Mouse (Mus musculus): Measurements from ENCODE around the gene Fam118a. TPM values are rescaled to one million over a fixed set of nuclear protein-coding genes. Genes with fewer than 3 reads are reported as not detected.
A peak's percentile ranks its signal among the peaks of the same experiment; 100 is the strongest.
"Not testable (repeated sequence)": the region's sequence is repeated elsewhere in the genome, so short reads cannot be mapped to it uniquely, and the experiment has no call there.

Gene Fam118a
- total RNA-seq (2022): 10 to 100 TPM; 26.9 to 33.0 (median 29.7) TPM

GRCm38 (mm10) chr15:85028648-85029047, at the start of gene Fam118a:
Gene Fam118a (plus strand): TSS chr15:85028948.
- DNase-seq (ENCODE audit: low spot score in 2 of 2): not testable (repeated sequence)

GRCm38 (mm10) chr15:84981609-84982313, 47.0 kb upstream of the Fam118a start:
- no peak for DNase-seq (ENCODE audit: low spot score in 2 of 2)

- no peak for DNase-seq (ENCODE audit: low spot score in 2 of 2)
These were observed 45.9 kb upstream of the Fam118a start for GRCm38 (mm10) chr15:84982888-84983287.

- DNase-seq (ENCODE audit: low spot score in 2 of 2): no peak
These were observed 45.0 kb upstream of the Fam118a start for GRCm38 (mm10) chr15:84983721-84984120.

- no peak for DNase-seq (ENCODE audit: low spot score in 2 of 2)
These were observed 43.1 kb upstream of the Fam118a start for GRCm38 (mm10) chr15:84985516-84986160.

- no peak for DNase-seq (ENCODE audit: low spot score in 2 of 2)
These were observed 42.4 kb upstream of the Fam118a start for GRCm38 (mm10) chr15:84986171-84987019.

GRCm38 (mm10) chr15:84987020-84987815, 41.5 kb upstream of the Fam118a start:
- DNase-seq (ENCODE audit: low spot score in 2 of 2): no peak

GRCm38 (mm10) chr15:84987874-84988825, 40.6 kb upstream of the Fam118a start, which contains the start of gene 5031439G07Rik:
Gene 5031439G07Rik (minus strand): TSS chr15:84988551.
- peak; percentile 82 to 88 for DNase-seq (ENCODE audit: low spot score in 2 of 2)

GRCm38 (mm10) chr15:84989098-84989497, 39.6 kb upstream of the Fam118a start:
- DNase-seq (ENCODE audit: low spot score in 2 of 2): no peak

- DNase-seq (ENCODE audit: low spot score in 2 of 2): no peak
These were observed 39.0 kb upstream of the Fam118a start for GRCm38 (mm10) chr15:84989771-84990170.

GRCm38 (mm10) chr15:84994498-84994897, 34.2 kb upstream of the Fam118a start:
- no peak for DNase-seq (ENCODE audit: low spot score in 2 of 2)

- DNase-seq (ENCODE audit: low spot score in 2 of 2): no peak
These were observed 33.7 kb upstream of the Fam118a start for GRCm38 (mm10) chr15:84995041-84995440.

- no peak for DNase-seq (ENCODE audit: low spot score in 2 of 2)
These were observed 32.8 kb upstream of the Fam118a start for GRCm38 (mm10) chr15:84995967-84996366.

- DNase-seq (ENCODE audit: low spot score in 2 of 2): peak in 1 of 2 experiments; percentile 53
These were observed 30.8 kb upstream of the Fam118a start for GRCm38 (mm10) chr15:84997768-84998454.

- no peak for DNase-seq (ENCODE audit: low spot score in 2 of 2)
These were observed 28.8 kb upstream of the Fam118a start for GRCm38 (mm10) chr15:84999911-85000310.

- peak; percentile 59 to 81 for DNase-seq (ENCODE audit: low spot score in 2 of 2)
These were observed 27.5 kb upstream of the Fam118a start for GRCm38 (mm10) chr15:85000984-85001982.

GRCm38 (mm10) chr15:85009666-85010065, 19.1 kb upstream of the Fam118a start:
- no peak for DNase-seq (ENCODE audit: low spot score in 2 of 2)

All from layer of hippocampus, adult 8-10 months (tissue).